Mouse (Mus musculus) stomach, embryonic 14.5 days (tissue): ENCODE measurements around the gene Meis1. TPM values are rescaled to one million over a fixed set of nuclear protein-coding genes. Genes with fewer than 3 reads are reported as not detected.
A peak's percentile ranks its signal among the peaks of the same experiment; 100 is the strongest.

Experiments used
- ATAC-seq: fragments of 200-750 bp; cut with Nextera tagmentation; 2 replicates; pipeline ENCODE4 v1.8.0; 2017; ENCODE audit warnings: low read depth, moderate TSS enrichment; ENCODE audit not compliant: insufficient number of reproducible peaks, insufficient read depth, low FRiP score
- H3K27ac ChIP-seq: fragments of 300-500 bp; sonication (generic); 2 replicates; pipeline ENCODE4 v1.5.1; 2014; ENCODE audit warnings: mild to moderate bottlenecking, low read length, moderate library complexity, mixed read lengths
- H3K27me3 ChIP-seq: fragments of 300-500 bp; sonication (generic); 2 replicates; pipeline ENCODE4 v1.6.1; 2014; ENCODE audit warnings: low read length, control low read depth, mixed read lengths; ENCODE audit not compliant: control insufficient read depth, insufficient read depth
- H3K36me3 ChIP-seq: fragments of 300-500 bp; sonication (generic); 2 replicates; pipeline ENCODE4 v1.6.1; 2014; ENCODE audit warnings: mild to moderate bottlenecking, control low read depth, low read length, moderate library complexity, mixed read lengths; ENCODE audit not compliant: control insufficient read depth, insufficient read depth
- H3K4me1 ChIP-seq: fragments of 300-500 bp; sonication (generic); 2 replicates; pipeline ENCODE4 v1.6.1; 2014; ENCODE audit warnings: low read length, control low read depth, mixed read lengths; ENCODE audit not compliant: control insufficient read depth, insufficient read depth
- H3K4me2 ChIP-seq: fragments of 300-500 bp; sonication (generic); replicated peaks from 2 replicates; pipeline ENCODE4 v1.6.1; 2014; ENCODE audit warnings: low read depth, low read length, control low read depth
- H3K4me3 ChIP-seq: fragments of 300-500 bp; sonication (generic); 2 replicates; pipeline ENCODE4 v1.5.1; 2014; ENCODE audit warnings: low read depth, low read length, control low read depth
- H3K9ac ChIP-seq: fragments of 300-500 bp; sonication (generic); replicated peaks from 2 replicates; pipeline ENCODE4 v1.6.1; 2014; ENCODE audit warnings: low read depth, mild to moderate bottlenecking, control low read depth, low read length, moderate library complexity, mixed read lengths
- H3K9me3 ChIP-seq: fragments of 300-500 bp; sonication (generic); 2 replicates; pipeline ENCODE4 v1.6.1; 2016; ENCODE audit warnings: low read depth, low read length, control low read depth; ENCODE audit not compliant: control insufficient read depth
- WGBS: fragments of 180-500 bp; shearing (Covaris S2); extraction: QIAGEN DNeasy Blood & Tissue Kit; methylation state at CpG from one replicate; pipeline ENCODE4 v1.1.7; 2014; 5-methylcytosine and 5-hydroxymethylcytosine counted together
- polyA plus RNA-seq: library from polyadenylated mRNA; unstranded; fragments of >200 nt; fragmentation: Nextera tagmentation; extraction: Ambion mirVana; gene quantifications from 2 replicates; pipeline ENCODE4 v1.2.1, GENCODE M21; 2014

Gene Meis1
- polyA plus RNA-seq, 1 experiment from 2014 or later: 155 TPM

GRCm38 (mm10) chr11:18954852-18955251, 63.9 kb downstream of the Meis1 start:
- Histone ChIP-seq H3K9ac (no peak overlapping the region), H3K4me1 (peaks cover 38% of the 10 kb centered on the region), H3K9me3 (no peaks in the 10 kb centered on the region), H3K27ac (no peak overlapping the region), H3K4me2 (no peak overlapping the region), H3K36me3 (peaks cover 16% of the 10 kb centered on the region), H3K27me3 (no peaks in the 10 kb centered on the region), H3K4me3 (no peak overlapping the region)
- ATAC-seq: no peak
- 77% methylated on average over 2 of the region's 2 CpGs for WGBS

GRCm38 (mm10) chr11:18953892-18954291, 64.9 kb downstream of the Meis1 start:
- H3K27ac ChIP-seq: no peak overlapping the region

GRCm38 (mm10) chr11:18948600-18949295, 70.0 kb downstream of the Meis1 start:
- Histone ChIP-seq H3K9ac (no peak overlapping the region), H3K4me2 (no peak overlapping the region), H3K9me3 (no peaks in the 10 kb centered on the region), H3K4me1 (peaks cover 39% of the 10 kb centered on the region), H3K27ac (0 out of 2 replicates have a peak overlapping the region, but pooled peaks have one; percentile 29), H3K4me3 (no peak overlapping the region), H3K27me3 (no peaks in the 10 kb centered on the region), H3K36me3 (peaks cover 14% of the 10 kb centered on the region)
- ATAC-seq: no peak
- 80% methylated on average over 13 of the region's 13 CpGs for WGBS

More at GRCm38 (mm10) chr11:18953892-18954291, 64.9 kb downstream of the Meis1 start:
- 84% methylated on average over 7 of the region's 7 CpGs for WGBS
- Histone ChIP-seq H3K36me3 (peaks cover 13% of the 10 kb centered on the region), H3K4me3 (no peak overlapping the region), H3K4me2 (no peak overlapping the region), H3K9ac (no peak overlapping the region), H3K9me3 (no peaks in the 10 kb centered on the region), H3K27me3 (no peaks in the 10 kb centered on the region), H3K4me1 (peaks cover 29% of the 10 kb centered on the region)
- ATAC-seq: no peak

- no peak overlapping the region for H3K27ac ChIP-seq
- WGBS: 55% methylated on average over 3 of the region's 3 CpGs
- no peak overlapping the region for H3K9ac ChIP-seq
- no peak overlapping the region for H3K4me3 ChIP-seq
- no peaks in the 10 kb centered on the region for H3K9me3 ChIP-seq
- H3K4me1 ChIP-seq: peaks cover 47% of the 10 kb centered on the region
- no peaks in the 10 kb centered on the region for H3K27me3 ChIP-seq
- ATAC-seq: no peak
- H3K36me3 ChIP-seq: peaks cover 13% of the 10 kb centered on the region; the same call in 1 of the 2 replicates
- H3K4me2 ChIP-seq: no peak overlapping the region
Observed at GRCm38 (mm10) chr11:18947434-18947833, 71.4 kb downstream of the Meis1 start.

GRCm38 (mm10) chr11:18945778-18946177, 73.0 kb downstream of the Meis1 start:
- Histone ChIP-seq H3K27ac (peak overlapping the region; percentile 4; the same call in 1 of the 2 replicates), H3K4me1 (peaks cover 47% of the 10 kb centered on the region), H3K9me3 (no peaks in the 10 kb centered on the region), H3K4me2 (no peak overlapping the region), H3K9ac (no peak overlapping the region), H3K4me3 (no peak overlapping the region), H3K27me3 (no peaks in the 10 kb centered on the region), H3K36me3 (peaks cover 13% of the 10 kb centered on the region; the same call in 1 of the 2 replicates)
- 22% methylated on average over 3 of the region's 3 CpGs for WGBS
- peak; percentile 47; the same call in 1 of the 2 replicates for ATAC-seq

- 0 out of 2 replicates have a peak, but pooled peaks have one; percentile 24 for ATAC-seq
- no peak overlapping the region for H3K9ac ChIP-seq
- H3K36me3 ChIP-seq: peaks cover 10% of the 10 kb centered on the region; the same call in 1 of the 2 replicates
- H3K9me3 ChIP-seq: no peaks in the 10 kb centered on the region
- 42% methylated on average over 14 of the region's 14 CpGs for WGBS
- H3K4me3 ChIP-seq: no peak overlapping the region
- H3K27ac ChIP-seq: peak overlapping the region; percentile 35; the same call in 1 of the 2 replicates
- H3K4me2 ChIP-seq: no peak overlapping the region
- peaks cover 47% of the 10 kb centered on the region for H3K4me1 ChIP-seq
- no peaks in the 10 kb centered on the region for H3K27me3 ChIP-seq
Observed at GRCm38 (mm10) chr11:18944972-18945625, 73.7 kb downstream of the Meis1 start.

GRCm38 (mm10) chr11:18944209-18944608, 74.6 kb downstream of the Meis1 start:
- Histone ChIP-seq H3K4me3 (no peak overlapping the region), H3K4me1 (peaks cover 47% of the 10 kb centered on the region), H3K4me2 (no peak overlapping the region), H3K27me3 (no peaks in the 10 kb centered on the region), H3K9me3 (no peaks in the 10 kb centered on the region), H3K9ac (no peak overlapping the region), H3K27ac (no peak overlapping the region; the same call in 1 of the 2 replicates), H3K36me3 (peaks cover 10% of the 10 kb centered on the region; the same call in 1 of the 2 replicates)
- no peak for ATAC-seq
- WGBS: 35% methylated on average over 7 of the region's 7 CpGs

- H3K4me3 ChIP-seq: no peak overlapping the region
- H3K36me3 ChIP-seq: peaks cover 14% of the 10 kb centered on the region; the same call in 1 of the 2 replicates
- no peak for ATAC-seq
- WGBS: 42% methylated on average over 2 of the region's 2 CpGs
- no peaks in the 10 kb centered on the region for H3K27me3 ChIP-seq
- no peaks in the 10 kb centered on the region for H3K9me3 ChIP-seq
- peaks cover 43% of the 10 kb centered on the region for H3K4me1 ChIP-seq
- no peak overlapping the region for H3K4me2 ChIP-seq
- H3K27ac ChIP-seq: no peak overlapping the region
- no peak overlapping the region for H3K9ac ChIP-seq
Observed at GRCm38 (mm10) chr11:18942990-18943389, 75.8 kb downstream of the Meis1 start.
